Mouse (Mus musculus): ENCODE data around the gene Hk1. TPM values are rescaled to one million over a fixed set of nuclear protein-coding genes. Genes with fewer than 3 reads are reported as not detected.
A peak's percentile ranks its signal among the peaks of the same experiment; 100 is the strongest.

Gene Hk1
- polyA plus RNA-seq, 1 experiment: 61.3 TPM

DNA sequence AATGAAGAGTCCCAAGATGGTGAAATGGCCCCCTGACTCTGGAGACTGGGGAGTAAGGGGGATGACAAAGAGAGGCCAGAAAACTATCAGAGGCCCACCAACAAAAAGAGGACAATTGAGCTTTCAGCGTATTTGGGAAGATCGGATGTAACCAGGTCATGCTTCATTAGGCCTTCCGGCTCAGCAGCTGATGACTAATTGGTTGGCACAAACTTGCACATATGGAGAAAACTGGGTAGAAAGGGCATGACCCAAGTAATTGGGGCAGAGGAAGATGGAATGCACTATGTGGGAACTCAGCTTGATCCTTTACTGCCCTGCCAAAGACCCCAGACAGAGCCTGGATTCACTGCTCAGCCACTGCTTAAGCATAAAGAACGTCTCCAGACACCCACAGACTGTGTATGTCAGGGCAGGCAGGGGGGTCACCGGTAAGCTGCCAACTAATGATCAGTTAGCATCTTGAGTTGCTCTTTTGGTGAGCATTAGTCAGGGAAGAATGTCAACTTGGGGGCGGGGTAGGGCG lies 39.2 kb upstream of the Hk1 start:
- H3K27me3 ChIP-seq (ENCODE audit: control insufficient read depth, insufficient read depth, low read length, poor library complexity, severe bottlenecking): no peaks in the 10 kb centered on the region
- TF ChIP-seq EP300 (IDR thresholded peaks at IDR 0.05; ENCODE audit: insufficient read depth, low read depth, low read length): no peak

DNA sequence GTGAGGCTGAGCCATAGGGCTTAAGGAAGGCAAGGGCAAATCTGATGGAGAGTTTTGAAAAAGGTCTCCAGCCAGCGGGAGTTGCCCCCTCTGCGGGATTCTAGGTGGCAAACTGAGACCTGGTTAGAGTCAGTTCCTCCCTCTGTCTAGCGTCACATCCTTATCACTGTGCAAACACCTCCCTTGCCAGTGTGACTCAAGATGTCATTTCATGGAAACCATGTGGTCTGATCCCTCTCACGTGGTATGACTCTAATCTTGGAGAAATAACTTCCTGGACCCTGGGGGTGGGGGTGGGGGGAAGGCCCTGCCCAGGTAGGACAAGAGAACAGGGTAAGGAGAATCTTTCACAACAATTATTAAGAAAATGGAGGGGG lies 33.9 kb upstream of the Hk1 start:
- TF ChIP-seq EP300 (IDR thresholded peaks at IDR 0.05; ENCODE audit: insufficient read depth, low read depth, low read length) (no peak), POLR2A (IDR thresholded peaks at IDR 0.05; ENCODE audit: insufficient read depth, low read length) (no peak), CTCF (IDR thresholded peaks at IDR 0.05; ENCODE audit: low read depth, low read length) (no peak)
- Histone ChIP-seq H3K4me1 (ENCODE audit: control insufficient read depth, insufficient read depth, low read length) (no peaks in the 10 kb centered on the region), H3K4me3 (ENCODE audit: low read depth, low read length) (no peak overlapping the region), H3K9ac (ENCODE audit: low read depth, poor library complexity, severe bottlenecking) (no peak overlapping the region), H3K27ac (ENCODE audit: insufficient read depth, low read length) (no peak overlapping the region), H3K27me3 (ENCODE audit: control insufficient read depth, insufficient read depth, low read length, poor library complexity, severe bottlenecking) (no peaks in the 10 kb centered on the region), H3K9me3 (replicated peaks; ENCODE audit: control insufficient read depth, insufficient read depth, low read length, poor library complexity, severe bottlenecking) (no peaks in the 10 kb centered on the region), H3K36me3 (ENCODE audit: control insufficient read depth, insufficient read depth, low read length, poor library complexity, severe bottlenecking) (no peaks in the 10 kb centered on the region)

More for the DNA sequence above, 39.2 kb upstream of the Hk1 start:
- Histone ChIP-seq H3K36me3 (ENCODE audit: control insufficient read depth, insufficient read depth, low read length, poor library complexity, severe bottlenecking) (no peaks in the 10 kb centered on the region), H3K9me3 (replicated peaks; ENCODE audit: control insufficient read depth, insufficient read depth, low read length, poor library complexity, severe bottlenecking) (no peaks in the 10 kb centered on the region), H3K9ac (ENCODE audit: low read depth, poor library complexity, severe bottlenecking) (no peak overlapping the region), H3K4me3 (ENCODE audit: low read depth, low read length) (no peak overlapping the region), H3K4me1 (ENCODE audit: control insufficient read depth, insufficient read depth, low read length) (no peaks in the 10 kb centered on the region), H3K27ac (ENCODE audit: insufficient read depth, low read length) (no peak overlapping the region)

DNA sequence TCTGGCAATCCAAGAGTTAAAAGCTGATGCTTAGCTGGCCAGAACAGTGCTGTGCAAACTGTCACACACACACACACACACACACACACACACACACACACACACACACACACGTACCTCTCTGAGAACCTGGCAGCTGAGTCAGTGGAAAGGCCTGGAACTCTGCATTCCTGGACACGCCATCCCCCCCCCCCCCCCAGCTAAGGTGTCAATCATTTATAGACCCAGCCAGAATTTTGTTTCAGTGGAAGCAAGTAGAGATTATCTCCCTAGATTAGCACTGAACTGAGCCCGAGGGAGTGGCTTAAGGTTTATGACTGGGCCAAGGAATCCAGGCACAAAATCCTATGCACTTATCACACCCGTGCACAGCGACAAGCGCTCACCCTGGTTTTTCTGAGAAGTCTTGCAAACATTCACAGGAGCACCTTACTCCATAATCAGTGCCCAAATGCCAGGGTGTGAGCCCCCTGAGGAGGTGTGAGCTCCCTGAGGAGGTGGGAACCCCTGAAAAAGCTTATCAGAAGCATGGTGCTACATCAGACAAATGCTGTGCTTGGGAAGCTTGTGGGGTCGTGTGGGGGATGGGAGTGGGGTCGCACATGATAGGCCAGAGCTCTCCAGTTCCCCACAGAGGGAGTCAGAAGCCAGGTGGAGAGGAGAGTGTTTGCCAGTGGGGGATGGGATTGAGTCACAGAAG lies 33.3 kb upstream of the Hk1 start:
- no peaks in the 10 kb centered on the region for H3K36me3 ChIP-seq (ENCODE audit: control insufficient read depth, insufficient read depth, low read length, poor library complexity, severe bottlenecking)
- TF ChIP-seq POLR2A (IDR thresholded peaks at IDR 0.05; ENCODE audit: insufficient read depth, low read length): no peak
- TF ChIP-seq EP300 (IDR thresholded peaks at IDR 0.05; ENCODE audit: insufficient read depth, low read depth, low read length): no peak
- TF ChIP-seq CTCF (IDR thresholded peaks at IDR 0.05; ENCODE audit: low read depth, low read length): no peak
- H3K9ac ChIP-seq (ENCODE audit: low read depth, poor library complexity, severe bottlenecking): no peak overlapping the region
- H3K4me3 ChIP-seq (ENCODE audit: low read depth, low read length): no peak overlapping the region
- no peaks in the 10 kb centered on the region for H3K4me1 ChIP-seq (ENCODE audit: control insufficient read depth, insufficient read depth, low read length)
- H3K9me3 ChIP-seq (replicated peaks; ENCODE audit: control insufficient read depth, insufficient read depth, low read length, poor library complexity, severe bottlenecking): no peaks in the 10 kb centered on the region
- H3K27me3 ChIP-seq (ENCODE audit: control insufficient read depth, insufficient read depth, low read length, poor library complexity, severe bottlenecking): no peaks in the 10 kb centered on the region
- no peak overlapping the region for H3K27ac ChIP-seq (ENCODE audit: insufficient read depth, low read length)

DNA sequence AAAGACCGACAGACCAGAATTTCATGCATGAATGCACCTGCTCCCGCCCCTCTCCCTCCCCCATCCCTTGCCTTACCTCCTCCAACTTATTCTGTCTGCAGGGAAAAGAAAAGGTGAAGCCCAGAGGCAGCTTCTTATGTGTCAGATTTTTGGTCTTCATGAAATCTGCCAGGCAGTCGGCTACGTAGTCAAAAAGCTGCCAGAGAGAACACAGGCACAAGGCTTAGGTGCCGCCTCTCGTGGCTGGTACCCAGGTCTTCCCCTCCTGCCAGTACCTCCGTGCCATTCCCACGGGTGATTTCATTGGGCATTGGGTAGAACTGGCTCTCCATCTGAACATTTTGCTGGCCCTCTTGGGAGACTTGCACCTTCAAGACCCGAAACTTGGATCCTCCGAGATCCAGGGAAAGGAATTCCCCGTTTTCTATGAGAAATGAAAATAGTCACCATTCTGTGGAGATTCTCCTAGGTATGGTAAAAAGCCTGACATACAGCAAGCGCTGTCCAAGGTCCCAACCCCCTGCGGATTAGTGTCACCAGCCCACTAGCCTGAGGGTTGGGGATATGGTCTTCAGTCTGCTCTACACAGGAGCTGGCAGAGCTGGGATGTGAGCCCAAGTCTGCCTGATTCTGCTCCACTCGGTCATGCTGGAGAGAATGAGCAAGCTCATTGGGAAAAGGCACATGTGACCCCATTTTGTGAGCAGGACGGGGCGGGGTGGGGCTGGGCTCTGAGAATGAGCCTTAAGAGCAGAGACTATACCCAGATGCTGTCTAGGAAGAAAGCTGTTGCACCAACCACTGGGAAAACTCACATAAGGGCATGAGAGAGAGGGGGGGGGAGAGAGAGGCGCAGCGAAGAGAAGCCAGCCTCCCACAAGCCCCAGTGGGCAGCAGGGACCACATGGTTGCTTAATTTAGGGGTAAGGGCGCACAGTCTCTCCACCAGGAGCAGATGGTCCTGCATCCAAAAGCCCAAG lies 32.0 kb upstream of the Hk1 start:
- Histone ChIP-seq H3K9ac (ENCODE audit: low read depth, poor library complexity, severe bottlenecking) (no peak overlapping the region), H3K36me3 (ENCODE audit: control insufficient read depth, insufficient read depth, low read length, poor library complexity, severe bottlenecking) (no peaks in the 10 kb centered on the region)
- no peak for TF ChIP-seq EP300 (IDR thresholded peaks at IDR 0.05; ENCODE audit: insufficient read depth, low read depth, low read length)
- TF ChIP-seq POLR2A (IDR thresholded peaks at IDR 0.05; ENCODE audit: insufficient read depth, low read length): no peak
- no peak for TF ChIP-seq CTCF (IDR thresholded peaks at IDR 0.05; ENCODE audit: low read depth, low read length)

DNA sequence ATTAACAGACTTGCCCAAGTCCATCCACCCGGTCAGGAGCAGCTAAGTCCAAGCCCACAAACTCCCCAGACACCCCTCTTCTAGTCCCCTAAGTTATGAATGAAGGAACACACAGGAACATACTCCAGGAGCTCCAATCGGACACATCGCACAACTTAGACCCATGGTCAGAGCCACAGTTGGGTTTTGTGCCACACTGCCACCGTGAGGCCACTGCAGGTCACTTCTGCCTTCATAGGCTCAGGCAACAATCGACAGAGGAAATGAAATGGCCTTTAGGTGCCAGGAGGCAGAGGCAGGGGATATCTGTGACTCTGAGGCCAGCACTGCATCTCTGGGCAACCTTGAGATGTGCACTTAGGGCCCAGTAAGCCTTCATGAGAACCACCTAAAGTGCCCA lies 31.2 kb upstream of the Hk1 start:
- no peak for TF ChIP-seq POLR2A (IDR thresholded peaks at IDR 0.05; ENCODE audit: insufficient read depth, low read length)
- no peak for TF ChIP-seq EP300 (IDR thresholded peaks at IDR 0.05; ENCODE audit: insufficient read depth, low read depth, low read length)
- peak; percentile 96 for TF ChIP-seq CTCF (IDR thresholded peaks at IDR 0.05; ENCODE audit: low read depth, low read length)
- Histone ChIP-seq H3K4me3 (ENCODE audit: low read depth, low read length) (no peak overlapping the region), H3K36me3 (ENCODE audit: control insufficient read depth, insufficient read depth, low read length, poor library complexity, severe bottlenecking) (no peaks in the 10 kb centered on the region), H3K4me1 (ENCODE audit: control insufficient read depth, insufficient read depth, low read length) (no peaks in the 10 kb centered on the region), H3K9ac (ENCODE audit: low read depth, poor library complexity, severe bottlenecking) (no peak overlapping the region), H3K27me3 (ENCODE audit: control insufficient read depth, insufficient read depth, low read length, poor library complexity, severe bottlenecking) (no peaks in the 10 kb centered on the region), H3K9me3 (replicated peaks; ENCODE audit: control insufficient read depth, insufficient read depth, low read length, poor library complexity, severe bottlenecking) (no peaks in the 10 kb centered on the region), H3K27ac (ENCODE audit: insufficient read depth, low read length) (no peak overlapping the region)

More for the DNA sequence above, 32.0 kb upstream of the Hk1 start:
- H3K4me1 ChIP-seq (ENCODE audit: control insufficient read depth, insufficient read depth, low read length): no peaks in the 10 kb centered on the region
- H3K27me3 ChIP-seq (ENCODE audit: control insufficient read depth, insufficient read depth, low read length, poor library complexity, severe bottlenecking): no peaks in the 10 kb centered on the region
- no peak overlapping the region for H3K27ac ChIP-seq (ENCODE audit: insufficient read depth, low read length)
- H3K4me3 ChIP-seq (ENCODE audit: low read depth, low read length): no peak overlapping the region
- H3K9me3 ChIP-seq (replicated peaks; ENCODE audit: control insufficient read depth, insufficient read depth, low read length, poor library complexity, severe bottlenecking): no peaks in the 10 kb centered on the region

All from ES-Bruce4 (cell line).